7 mouse cellular contexts compared by ENCODE assay signal in the genomic region with DNA sequence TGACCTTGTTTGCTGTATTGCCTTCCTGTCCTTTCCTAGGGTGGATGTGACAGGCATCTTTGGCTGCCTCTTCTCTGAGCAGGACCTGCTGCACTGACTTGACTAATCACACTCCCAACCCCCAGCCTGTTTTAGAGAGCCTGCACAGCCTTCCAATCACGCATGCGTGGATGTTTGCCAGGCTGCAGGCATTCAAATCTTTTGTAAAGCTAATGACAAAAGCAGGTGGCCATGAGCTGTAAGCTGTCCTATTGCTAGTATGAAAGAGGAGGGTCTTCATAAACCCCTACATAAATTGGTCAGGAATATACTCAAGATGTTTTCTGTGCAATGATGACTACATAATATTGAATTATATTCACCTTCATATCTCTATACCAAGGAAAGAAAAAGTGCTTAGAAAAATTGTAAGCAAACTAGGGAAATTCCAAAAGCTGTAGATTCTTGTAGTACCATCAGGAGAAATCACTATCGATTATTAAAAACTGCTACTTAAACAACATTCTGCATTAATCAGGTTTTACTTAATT.
DNase-seq lines count a peak whose midpoint lies in the region; ATAC-seq and TF ChIP-seq lines count a peak whose summit lies in the region.
"Not testable (repeated sequence)": the region's sequence is repeated elsewhere in the genome, so short reads cannot be mapped to it uniquely, and the experiment has no call there.

No protein-coding gene starts in this region.

- H3K27ac ChIP-seq in forebrain, embryonic 12.5 days = peak overlapping the region; percentile 75
- peak overlapping the region; percentile 53; the same call in 1 of the 2 replicates for H3K27ac ChIP-seq in hindbrain, embryonic 10.5 days
- H3K27ac ChIP-seq in midbrain, postnatal 0 days (ENCODE audit: low read depth, low read length) = not testable (repeated sequence)

- not testable (repeated sequence) for H3K4me1 ChIP-seq in forebrain, embryonic 12.5 days; hindbrain, embryonic 10.5 days (replicated peaks); midbrain, postnatal 0 days (ENCODE audit: insufficient read depth, low read length)

- not testable (repeated sequence) for H3K36me3 ChIP-seq in forebrain, embryonic 12.5 days (replicated peaks); hindbrain, embryonic 10.5 days; midbrain, postnatal 0 days (ENCODE audit: insufficient read depth, low read length)

- not testable (repeated sequence) for H3K9me3 ChIP-seq in forebrain, embryonic 12.5 days; hindbrain, embryonic 10.5 days; midbrain, postnatal 0 days (ENCODE audit: low read length)

- not testable (repeated sequence) for DNase-seq in hindbrain, embryonic 10.5 days (ENCODE audit: low spot score)
- DNase-seq in kidney, adult 18-20 months = peak; percentile 3
- peak; percentile 3 to 22 for DNase-seq in layer of hippocampus, adult 8-10 months (ENCODE audit: low spot score in 2 of 2)
- DNase-seq in left cerebral cortex, postnatal 4 days = peak; percentile 2
- DNase-seq in midbrain, postnatal 0 days (ENCODE audit: low spot score) = peak; percentile 1
- DNase-seq in right cerebral cortex, postnatal 10 days (ENCODE audit: low spot score in 2 of 2) = peak; percentile 30 to 35

- peak; percentile 78 for ATAC-seq in forebrain, embryonic 12.5 days (ENCODE audit: low FRiP score)
- ATAC-seq in midbrain, postnatal 0 days (ENCODE audit: low FRiP score) = not testable (repeated sequence)

- TF ChIP-seq CTCF in midbrain, postnatal 0 days (IDR thresholded peaks at IDR 0.05) = not testable (repeated sequence)

- H3K4me2 ChIP-seq in forebrain, embryonic 12.5 days = peak overlapping the region; percentile 31
- H3K4me2 ChIP-seq in midbrain, postnatal 0 days (ENCODE audit: low read depth, low read length, poor library complexity, severe bottlenecking) = not testable (repeated sequence)

- not testable (repeated sequence) for H3K4me3 ChIP-seq in forebrain, embryonic 12.5 days (replicated peaks); hindbrain, embryonic 10.5 days; midbrain, postnatal 0 days (ENCODE audit: low read depth, low read length)

- WGBS in forebrain, embryonic 12.5 days = 44% methylated on average over 3 of the region's 3 CpGs
- WGBS in hindbrain, embryonic 10.5 days = 59% methylated on average over 3 of the region's 3 CpGs
- WGBS in midbrain, postnatal 0 days = 52% methylated on average over 3 of the region's 3 CpGs

- intact Hi-C loops in left cerebral cortex, postnatal 4 days (cut with DNase I) = not testable (repeated sequence)

- not testable (repeated sequence) for H3K27me3 ChIP-seq in forebrain, embryonic 12.5 days; hindbrain, embryonic 10.5 days (ENCODE audit: insufficient read depth, poor library complexity, severe bottlenecking); midbrain, postnatal 0 days (ENCODE audit: insufficient read depth, low read length)

- not testable (repeated sequence) for H3K9ac ChIP-seq in forebrain, embryonic 12.5 days; midbrain, postnatal 0 days (replicated peaks; ENCODE audit: low read length, poor library complexity, severe bottlenecking)
